Mouse (Mus musculus) heart, adult 2 months (tissue): ENCODE results near the gene Bmp2k. TPM values are rescaled to one million over a fixed set of nuclear protein-coding genes. Genes with fewer than 3 reads are reported as not detected.

Experiments
- DNase-seq, 2 experiments: peaks; one replicate each; pipeline ENCODE4 v3.0.0; 2021
- H3K27ac ChIP-seq: fragments of 200-600 bp; 2 replicates; pipeline ENCODE4 v1.8.1; 2022
- H3K27me3 ChIP-seq: fragments of 200-500 bp; 2 replicates; pipeline ENCODE4 v1.6.1; 2012; ENCODE audit warnings: mild to moderate bottlenecking, low read length, inconsistent platforms, mixed read lengths; ENCODE audit not compliant: control insufficient read depth, insufficient read depth
- H3K36me3 ChIP-seq: fragments of 200-500 bp; 2 replicates; pipeline ENCODE4 v1.6.1; 2012; ENCODE audit warnings: low read length, inconsistent platforms; ENCODE audit not compliant: control insufficient read depth, insufficient read depth
- H3K4me1 ChIP-seq: fragments of 200-500 bp; 2 replicates; pipeline ENCODE4 v1.6.1; 2011; ENCODE audit warnings: low read length; ENCODE audit not compliant: control insufficient read depth, insufficient read depth
- H3K4me3 ChIP-seq: fragments of 200-600 bp; 2 replicates; pipeline ENCODE4 v1.8.1; 2022
- H3K79me2 ChIP-seq: fragments of 200-500 bp; replicated peaks from 2 replicates; pipeline ENCODE4 v1.6.1; 2012; ENCODE audit warnings: mild to moderate bottlenecking, inconsistent platforms, low read length, moderate library complexity, mixed read lengths; ENCODE audit not compliant: control insufficient read depth, insufficient read depth
- H3K9ac ChIP-seq: fragments of 200-500 bp; 2 replicates; pipeline ENCODE4 v1.6.1; 2012; ENCODE audit warnings: low read depth, mild to moderate bottlenecking, control low read depth, inconsistent platforms, low read length, mixed read lengths
- CTCF ChIP-seq: fragments of 200-600 bp; IDR thresholded peaks from 2 replicates; pipeline ENCODE4 v1.8.1; 2022; ENCODE audit warnings: antibody characterized with exemption, mild to moderate bottlenecking, moderate library complexity
- EP300 ChIP-seq: fragments of 200-500 bp; IDR thresholded peaks from 2 replicates; pipeline ENCODE4 v1.6.1; 2011; ENCODE audit warnings: low read depth, low read length, control low read depth; ENCODE audit not compliant: insufficient read depth
- POLR2A ChIP-seq: fragments of 200-500 bp; IDR thresholded peaks from 2 replicates; pipeline ENCODE4 v1.6.1; 2011; ENCODE audit warnings: mild to moderate bottlenecking, low read depth, low read length, control low read depth; ENCODE audit not compliant: insufficient read depth
- WGBS: fragments of 180-500 bp; shearing (Covaris S2); methylation state at CpG from one replicate; pipeline ENCODE4 v1.1.7; 2018; 5-methylcytosine and 5-hydroxymethylcytosine counted together
- intact Hi-C: fragments of 180-260 bp; cut with DNase I; formaldehyde crosslinking; loops from one replicate; pipeline ENCODE4 v1.15.1; 2025
- polyA plus RNA-seq: library from polyadenylated mRNA; depleted of rRNA; stranded (reverse); fragments of >200 nt; gene quantifications from 2 replicates; pipeline ENCODE4 v1.2.3, GENCODE M21; 2012
- total RNA-seq, 2 experiments: library from RNA; stranded (reverse); gene quantifications; 2 replicates each; pipeline ENCODE4 v1.2.3; 2021

The Bmp2k gene
- total and polyA plus RNA-seq, 3 experiments = 2.9 to 8.4 (median 6.7) TPM

DNA sequence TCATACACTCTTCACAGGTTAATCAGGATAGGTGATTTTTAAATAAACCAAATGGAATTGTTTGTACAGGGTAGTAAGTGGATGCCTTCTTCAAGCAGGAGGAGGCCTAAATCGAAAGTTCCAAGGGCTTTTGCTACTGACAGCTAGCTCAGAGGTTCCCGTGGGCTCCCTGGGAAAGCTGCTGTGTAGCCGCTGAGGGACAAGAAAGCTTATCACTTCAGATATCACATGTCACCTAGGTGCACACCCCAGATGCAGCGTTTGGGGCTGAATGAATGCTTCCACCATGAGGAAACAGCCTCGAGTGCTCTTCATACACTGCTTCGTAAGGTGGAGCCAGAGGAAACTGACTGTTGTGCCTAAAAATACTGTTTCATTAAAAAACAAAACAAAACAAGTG lies 90.7 kb downstream of the Bmp2k start:
- TF ChIP-seq CTCF (no peak), EP300 (no peak), POLR2A (no peak)
- no peaks in the 10 kb centered on the region; the same call in 1 of the 2 replicates for H3K4me1 ChIP-seq
- WGBS = 78% methylated on average over 6 of the region's 6 CpGs
- no peak overlapping the region for H3K27ac ChIP-seq
- no peaks in the 10 kb centered on the region for H3K36me3 ChIP-seq
- no peak overlapping the region for H3K4me3 ChIP-seq
- H3K27me3 ChIP-seq = no peaks in the 10 kb centered on the region
- DNase-seq = no peak
- H3K9ac ChIP-seq = no peak overlapping the region
- intact Hi-C loops = no loop called here
- no peaks in the 10 kb centered on the region for H3K79me2 ChIP-seq

- no peaks in the 10 kb centered on the region for H3K79me2 ChIP-seq
- no peak overlapping the region for H3K27ac ChIP-seq
- no peak for DNase-seq
- no peak overlapping the region for H3K9ac ChIP-seq
- 94% methylated on average over 3 of the region's 3 CpGs for WGBS
- TF ChIP-seq EP300 (no peak), POLR2A (no peak), CTCF (no peak)
- no peak overlapping the region for H3K4me3 ChIP-seq
- H3K27me3 ChIP-seq = no peaks in the 10 kb centered on the region
- no peaks in the 10 kb centered on the region; the same call in 1 of the 2 replicates for H3K4me1 ChIP-seq
- intact Hi-C loops = no loop called here
- H3K36me3 ChIP-seq = no peaks in the 10 kb centered on the region
These were observed 91.9 kb downstream of the Bmp2k start for GRCm38 (mm10) chr5:97089426-97089825.

- no peak for DNase-seq
- Histone ChIP-seq H3K79me2 (no peaks in the 10 kb centered on the region), H3K4me3 (no peak overlapping the region), H3K36me3 (no peaks in the 10 kb centered on the region), H3K4me1 (no peaks in the 10 kb centered on the region; the same call in 1 of the 2 replicates), H3K27ac (no peak overlapping the region), H3K27me3 (no peaks in the 10 kb centered on the region), H3K9ac (no peak overlapping the region)
- no peak for TF ChIP-seq EP300
- no peak for TF ChIP-seq POLR2A
- no peak for TF ChIP-seq CTCF
- 80% methylated on average over 6 of the region's 6 CpGs for WGBS
- intact Hi-C loops = no loop called here
These were observed 92.7 kb downstream of the Bmp2k start for GRCm38 (mm10) chr5:97090034-97090784.

DNA sequence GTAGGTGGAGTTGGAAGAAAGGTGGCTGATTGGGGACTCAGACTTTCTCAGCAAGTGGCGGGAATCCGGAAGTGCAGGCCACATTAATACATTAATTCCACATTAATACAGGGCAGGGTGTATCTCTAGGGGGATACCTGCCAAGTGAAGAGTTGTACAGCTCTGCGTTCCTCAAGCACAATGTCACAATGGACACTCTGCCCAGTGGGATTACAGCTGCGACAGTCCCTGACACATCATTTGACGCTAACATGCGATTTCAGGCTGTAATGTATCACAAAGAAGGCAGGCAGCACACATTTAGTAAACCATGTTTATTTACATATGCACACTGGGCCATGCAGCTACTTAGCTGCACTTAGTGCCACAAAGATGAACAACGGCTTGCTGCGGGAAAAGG lies 95.5 kb downstream of the Bmp2k start:
- Histone ChIP-seq H3K4me1 (no peaks in the 10 kb centered on the region; the same call in 1 of the 2 replicates), H3K9ac (no peak overlapping the region), H3K27ac (no peak overlapping the region), H3K27me3 (no peaks in the 10 kb centered on the region), H3K36me3 (no peaks in the 10 kb centered on the region), H3K4me3 (no peak overlapping the region), H3K79me2 (no peaks in the 10 kb centered on the region)
- WGBS = 81% methylated on average over 8 of the region's 8 CpGs
- intact Hi-C loops = no loop called here
- TF ChIP-seq POLR2A (no peak), CTCF (no peak), EP300 (no peak)
- DNase-seq = no peak

- H3K79me2 ChIP-seq = no peaks in the 10 kb centered on the region
- H3K27me3 ChIP-seq = no peaks in the 10 kb centered on the region
- WGBS = 46% methylated on average over 13 of the region's 13 CpGs
- DNase-seq = no peak
- intact Hi-C loops = no loop called here
- TF ChIP-seq CTCF (no peak), POLR2A (no peak), EP300 (no peak)
- no peak overlapping the region for H3K4me3 ChIP-seq
- no peaks in the 10 kb centered on the region for H3K4me1 ChIP-seq
- H3K9ac ChIP-seq = no peak overlapping the region
- no peak overlapping the region for H3K27ac ChIP-seq
- no peaks in the 10 kb centered on the region for H3K36me3 ChIP-seq
These were observed 97.8 kb downstream of the Bmp2k start for GRCm38 (mm10) chr5:97095335-97095734.

- no peaks in the 10 kb centered on the region for H3K27me3 ChIP-seq
- no peak overlapping the region for H3K9ac ChIP-seq
- H3K79me2 ChIP-seq = no peaks in the 10 kb centered on the region
- no peak for TF ChIP-seq EP300
- no peak for TF ChIP-seq POLR2A
- no peak overlapping the region for H3K4me3 ChIP-seq
- no peaks in the 10 kb centered on the region for H3K36me3 ChIP-seq
- WGBS = 75% methylated on average over 9 of the region's 9 CpGs
- H3K4me1 ChIP-seq = no peaks in the 10 kb centered on the region
- DNase-seq = no peak
- H3K27ac ChIP-seq = no peak overlapping the region
- intact Hi-C loops = no loop called here
These were observed 100.1 kb downstream of the Bmp2k start for GRCm38 (mm10) chr5:97097631-97098041.
